In genomic region chr12:45068145-45068754, GRCm38 (mm10) we compare ENCODE assay signal across 27 mouse cellular contexts. TPM values are rescaled to one million over a fixed set of nuclear protein-coding genes. Genes with fewer than 3 reads are reported as not detected.
DNase-seq lines count a peak whose midpoint lies in the region; ATAC-seq and TF ChIP-seq lines count a peak whose summit lies in the region.
"Had no signal": no experiment of that assay in that cellular context is flagged by ENCODE, and none has a peak within 500 bp of the region (broad histone marks: within the 10 kb centered on the region; RNA-seq: fewer than 3 reads in every experiment).

No protein-coding gene starts in this region.

- WGBS in midbrain, embryonic 11.5 days = 75% methylated on average over 6 of the region's 6 CpGs
- WGBS in midbrain, embryonic 10.5 days = 76% methylated on average over 6 of the region's 6 CpGs
- 47% methylated on average over 6 of the region's 6 CpGs for WGBS in limb, embryonic 14.5 days
- 67% methylated on average over 6 of the region's 6 CpGs for WGBS in olfactory bulb, adult 2 months

- peak; percentile 43 to 44 for DNase-seq in heart, adult 9 months (ENCODE audit: low spot score in 2 of 2)
- no peak for DNase-seq in heart, adult 8-10 months (ENCODE audit: low spot score)
- DNase-seq in midbrain, embryonic 11.5 days (ENCODE audit: low spot score, missing footprints) = peak; percentile 53
- no peak for DNase-seq in midbrain, embryonic 10.5 days (ENCODE audit: low spot score)
- no peak for DNase-seq in limb, embryonic 14.5 days (ENCODE audit: low spot score)
- no peak for DNase-seq in thymus, adult 18-20 months
- DNase-seq: adrenal gland, postnatal 25 days; B cell, adult 2 months; cerebellum, adult 18-20 months; cerebellum, postnatal 10 days; gastrocnemius, postnatal 25 days; heart, postnatal 4 days; kidney, adult 8-10 months; kidney, postnatal 4 days; retina, postnatal 1 day; right cerebral cortex, postnatal 25 days; spleen, adult 18-20 months; thymus, postnatal 25 days had no signal

- no peak overlapping the region for H3K9ac ChIP-seq in midbrain, embryonic 11.5 days (ENCODE audit: low read length)
- H3K9ac ChIP-seq in limb, embryonic 14.5 days (ENCODE audit: low read depth, low read length, severe bottlenecking) = no peak overlapping the region
- H3K9ac ChIP-seq: embryonic facial prominence, embryonic 13.5 days; hindbrain, embryonic 13.5 days; liver, embryonic 15.5 days; lung, embryonic 15.5 days; midbrain, embryonic 12.5 days; neural tube, embryonic 13.5 days had no signal

- H3K4me1 ChIP-seq in midbrain, embryonic 11.5 days (ENCODE audit: control insufficient read depth, insufficient read depth, low read length) = 0 out of 2 replicates have a peak, but pooled peaks cover 3% of the 10 kb centered on the region
- H3K4me1 ChIP-seq in midbrain, embryonic 10.5 days = peaks cover 47% of the 10 kb centered on the region
- peaks cover 21% of the 10 kb centered on the region for H3K4me1 ChIP-seq in limb, embryonic 14.5 days (ENCODE audit: control insufficient read depth, insufficient read depth, low read length)
- H3K4me1 ChIP-seq in olfactory bulb, adult 2 months (ENCODE audit: control insufficient read depth, insufficient read depth, low read length) = peaks cover 11% of the 10 kb centered on the region
- H3K4me1 ChIP-seq: liver, embryonic 15.5 days had no signal

- H3K27me3 ChIP-seq in midbrain, embryonic 11.5 days (ENCODE audit: control insufficient read depth, insufficient read depth, low read length) = no peaks in the 10 kb centered on the region
- H3K27me3 ChIP-seq in midbrain, embryonic 10.5 days (ENCODE audit: low read depth, poor library complexity, severe bottlenecking) = 0 out of 2 replicates have a peak, but pooled peaks cover 5% of the 10 kb centered on the region
- H3K27me3 ChIP-seq in limb, embryonic 14.5 days (ENCODE audit: control insufficient read depth, insufficient read depth, low read length) = no peaks in the 10 kb centered on the region
- H3K27me3 ChIP-seq: lung, embryonic 15.5 days; midbrain, embryonic 12.5 days had no signal

- H3K27ac ChIP-seq in midbrain, embryonic 11.5 days (ENCODE audit: low read depth, low read length) = no peak overlapping the region; the same call in 1 of the 2 replicates
- no peak overlapping the region for H3K27ac ChIP-seq in midbrain, embryonic 10.5 days (replicated peaks)
- no peak overlapping the region for H3K27ac ChIP-seq in limb, embryonic 14.5 days (replicated peaks; ENCODE audit: low read depth, low read length)
- peak overlapping the region; percentile 92 for H3K27ac ChIP-seq in olfactory bulb, adult 2 months (ENCODE audit: insufficient read depth, low read depth, low read length)
- H3K27ac ChIP-seq: embryonic facial prominence, embryonic 13.5 days; hindbrain, embryonic 13.5 days; lung, embryonic 15.5 days; macrophage; neural tube, embryonic 13.5 days had no signal

- no peak for ATAC-seq in midbrain, embryonic 11.5 days (ENCODE audit: low FRiP score)
- ATAC-seq in limb, embryonic 14.5 days (ENCODE audit: low FRiP score, low read depth) = 0 out of 2 replicates have a peak, but pooled peaks have one; percentile 4

- H3K36me3 ChIP-seq in midbrain, embryonic 11.5 days (ENCODE audit: control insufficient read depth, insufficient read depth, low read length) = no peaks in the 10 kb centered on the region
- no peaks in the 10 kb centered on the region for H3K36me3 ChIP-seq in midbrain, embryonic 10.5 days
- H3K36me3 ChIP-seq in limb, embryonic 14.5 days (ENCODE audit: control insufficient read depth, insufficient read depth, low read length) = no peaks in the 10 kb centered on the region
- H3K36me3 ChIP-seq: embryonic facial prominence, embryonic 13.5 days; heart, embryonic 10.5 days; hindbrain, embryonic 13.5 days; liver, embryonic 15.5 days; lung, embryonic 15.5 days; midbrain, embryonic 12.5 days; neural tube, embryonic 13.5 days had no signal

- H3K9me3 ChIP-seq in midbrain, embryonic 11.5 days (ENCODE audit: control insufficient read depth, low read length) = no peaks in the 10 kb centered on the region
- no peaks in the 10 kb centered on the region for H3K9me3 ChIP-seq in midbrain, embryonic 10.5 days (replicated peaks)
- no peaks in the 10 kb centered on the region for H3K9me3 ChIP-seq in limb, embryonic 14.5 days (ENCODE audit: control insufficient read depth, low read length)
- H3K9me3 ChIP-seq: embryonic facial prominence, embryonic 13.5 days; heart, embryonic 10.5 days; hindbrain, embryonic 13.5 days; liver, embryonic 15.5 days; lung, embryonic 15.5 days; midbrain, embryonic 12.5 days; neural tube, embryonic 13.5 days had no signal

- no peak overlapping the region for H3K4me2 ChIP-seq in midbrain, embryonic 11.5 days
- H3K4me2 ChIP-seq in limb, embryonic 14.5 days (replicated peaks; ENCODE audit: low read depth, low read length, severe bottlenecking) = no peak overlapping the region
- H3K4me2 ChIP-seq: lung, embryonic 15.5 days had no signal

- H3K4me3 ChIP-seq in midbrain, embryonic 11.5 days (ENCODE audit: low read depth, low read length) = no peak overlapping the region
- H3K4me3 ChIP-seq in midbrain, embryonic 10.5 days = no peak overlapping the region
- H3K4me3 ChIP-seq in limb, embryonic 14.5 days (replicated peaks; ENCODE audit: low read length) = no peak overlapping the region
- no peak overlapping the region for H3K4me3 ChIP-seq in olfactory bulb, adult 2 months (ENCODE audit: insufficient read depth, low read depth, low read length)
- H3K4me3 ChIP-seq: embryonic facial prominence, embryonic 13.5 days; hindbrain, embryonic 13.5 days; liver, embryonic 15.5 days; lung, embryonic 15.5 days; midbrain, embryonic 12.5 days; neural tube, embryonic 13.5 days had no signal

- no peak for TF ChIP-seq CTCF in olfactory bulb, adult 2 months (IDR thresholded peaks at IDR 0.05; ENCODE audit: insufficient read depth, low read depth, low read length)

- TF ChIP-seq POLR2A in limb, embryonic 14.5 days (IDR thresholded peaks at IDR 0.05; ENCODE audit: borderline replicate concordance, extremely low read depth, insufficient read depth, insufficient read length) = no peak
- TF ChIP-seq POLR2A in olfactory bulb, adult 2 months (IDR thresholded peaks at IDR 0.05; ENCODE audit: insufficient read depth, low read depth, low read length) = no peak

RNA-seq across cellular contexts. Expression of gene Stxbp6, which starts 6.3 kb away (rescaled TPM):
- total RNA-seq in heart, adult 8-10 months (2022) = 10 to 100 TPM in 1 of 4 experiments, 1 to 10 TPM in 3; 4.6 to 12.1 (median 6.4) TPM
- polyA plus RNA-seq in midbrain, embryonic 11.5 days (2014; fragmentation: Nextera tagmentation; extraction: Ambion mirVana) = 21.3 and 21.9 TPM in 2 replicates
- polyA plus RNA-seq in midbrain, embryonic 10.5 days (2016; fragmentation: Nextera tagmentation; extraction: Ambion mirVana) = 20.5 and 24.6 TPM in 2 replicates
- 10.7 and 14.9 TPM in 2 replicates for polyA plus RNA-seq in limb, embryonic 14.5 days (2012; rRNA removed)
- polyA plus RNA-seq in limb, embryonic 14.5 days (2014; fragmentation: Nextera tagmentation; extraction: Ambion mirVana) = 10.2 and 14.5 TPM in 2 replicates
- polyA plus RNA-seq in olfactory bulb, adult 2 months (2012; ENCODE audit: insufficient read depth, insufficient read length, low replicate concordance, missing spikeins) = 172 and 208 TPM in 2 replicates

Comparison
In these comparisons a context has a peak if more than half of its experiments do, and no peak if none do; other contexts are left out.
1. DNase-seq: peak in heart, adult 9 months (2 of 2) and midbrain, embryonic 11.5 days (single experiment); none in heart, adult 8-10 months (single experiment), midbrain, embryonic 10.5 days (single experiment), limb, embryonic 14.5 days (single experiment) and thymus, adult 18-20 months (0 of 2).